Mouse (Mus musculus): ENCODE measurements around the gene Calml4. TPM values are rescaled to one million over a fixed set of nuclear protein-coding genes. Genes with fewer than 3 reads are reported as not detected.

Gene Calml4
- polyA plus RNA-seq, 1 experiment from 2014 or later = 4.5 TPM

Other genes starting within 250 kb of the Calml4 start
- 2.9 and 3.0 TPM in 2 replicates for gene Itga11, start 180.3 kb upstream of the Calml4 start, polyA plus RNA-seq (2014; fragmentation: Nextera tagmentation; extraction: Ambion mirVana)
- gene Fem1b, start 46.1 kb upstream of the Calml4 start, polyA plus RNA-seq (2014; fragmentation: Nextera tagmentation; extraction: Ambion mirVana) = 46.9 and 53.7 TPM in 2 replicates
- 7.9 and 8.5 TPM in 2 replicates for gene Cln6, start 19.3 kb upstream of the Calml4 start, polyA plus RNA-seq (2014; fragmentation: Nextera tagmentation; extraction: Ambion mirVana)
- 70.8 and 71.5 TPM in 2 replicates for gene Pias1, start 129.8 kb downstream of the Calml4 start, polyA plus RNA-seq (2014; fragmentation: Nextera tagmentation; extraction: Ambion mirVana)